21 mouse cellular contexts compared by ENCODE assay signal in genomic region chr3:120498937-120499336, GRCm38 (mm10).
DNase-seq lines count a peak whose midpoint lies in the region; ATAC-seq and TF ChIP-seq lines count a peak whose summit lies in the region.
"Had no signal": no experiment of that assay in that cellular context is flagged by ENCODE, and none has a peak within 500 bp of the region (broad histone marks: within the 10 kb centered on the region; RNA-seq: fewer than 3 reads in every experiment).

No protein-coding gene starts in this region.

- H3K27me3 ChIP-seq in kidney, embryonic 15.5 days, result no peaks in the 10 kb centered on the region
- H3K27me3 ChIP-seq in kidney, embryonic 16.5 days (ENCODE audit: insufficient read depth, low read length), result no peaks in the 10 kb centered on the region
- no peaks in the 10 kb centered on the region for H3K27me3 ChIP-seq in kidney, postnatal 0 days (ENCODE audit: insufficient read depth, low read length)
- H3K27me3 ChIP-seq: CH12.LX, Patski had no signal

- no peaks in the 10 kb centered on the region for H3K9me3 ChIP-seq in kidney, embryonic 15.5 days (replicated peaks)
- H3K9me3 ChIP-seq in kidney, embryonic 16.5 days (ENCODE audit: low read length), result peaks cover 4% of the 10 kb centered on the region; the same call in 1 of the 2 replicates
- no peaks in the 10 kb centered on the region for H3K9me3 ChIP-seq in kidney, postnatal 0 days (replicated peaks; ENCODE audit: low read length)

- WGBS in kidney, embryonic 15.5 days, result 52% methylated on average over 4 of the region's 4 CpGs
- 43% methylated on average over 4 of the region's 4 CpGs for WGBS in kidney, embryonic 16.5 days
- 46% methylated on average over 4 of the region's 4 CpGs for WGBS in kidney, postnatal 0 days

- ATAC-seq in kidney, embryonic 15.5 days (replicated peaks; ENCODE audit: low FRiP score), result peak; percentile 58
- peak; percentile 63; the same call in 1 of the 2 replicates for ATAC-seq in kidney, embryonic 16.5 days (ENCODE audit: low FRiP score, low TSS enrichment)
- ATAC-seq in kidney, postnatal 0 days (replicated peaks; ENCODE audit: low FRiP score, low read depth), result no peak
- ATAC-seq: activated CD4-positive, CD25-positive, alpha-beta regulatory T cell, adult 4 months; CD4-positive, CD25-positive, alpha-beta regulatory T cell, adult 4 months; Patski had no signal

- DNase-seq in kidney, adult 8-10 months, result no peak
- no peak for DNase-seq in kidney, postnatal 25 days
- DNase-seq in kidney, postnatal 0 days (ENCODE audit: low spot score), result peak; percentile 6
- DNase-seq in kidney, postnatal 10 days, result no peak
- DNase-seq: adrenal gland, adult 2 months; adrenal gland, adult 8-10 months; adrenal gland, postnatal 10 days; adrenal gland, postnatal 14 days; adrenal gland, postnatal 25 days; adrenal gland, postnatal 36 days; B cell, adult 2 months; cerebellum, adult 11 months; cerebellum, adult 11-12 months; cerebellum, adult 18-20 months had no signal

- no peaks in the 10 kb centered on the region for H3K4me1 ChIP-seq in kidney, embryonic 15.5 days
- H3K4me1 ChIP-seq in kidney, embryonic 16.5 days (ENCODE audit: insufficient read depth, low read length), result no peaks in the 10 kb centered on the region
- no peaks in the 10 kb centered on the region for H3K4me1 ChIP-seq in kidney, postnatal 0 days (replicated peaks; ENCODE audit: insufficient read depth, low read length)

- H3K4me3 ChIP-seq in kidney, embryonic 15.5 days (replicated peaks), result no peak overlapping the region
- no peak overlapping the region for H3K4me3 ChIP-seq in kidney, embryonic 16.5 days (ENCODE audit: low read length)
- H3K4me3 ChIP-seq in kidney, postnatal 0 days (replicated peaks; ENCODE audit: low read depth, low read length), result no peak overlapping the region

- H3K4me2 ChIP-seq in kidney, embryonic 15.5 days, result no peak overlapping the region
- H3K4me2 ChIP-seq in kidney, embryonic 16.5 days (replicated peaks; ENCODE audit: low read depth, low read length), result no peak overlapping the region
- no peak overlapping the region for H3K4me2 ChIP-seq in kidney, postnatal 0 days (ENCODE audit: low read length)

- no peaks in the 10 kb centered on the region for H3K36me3 ChIP-seq in kidney, embryonic 15.5 days
- H3K36me3 ChIP-seq in kidney, embryonic 16.5 days (ENCODE audit: insufficient read depth, low read length), result no peaks in the 10 kb centered on the region
- no peaks in the 10 kb centered on the region for H3K36me3 ChIP-seq in kidney, postnatal 0 days (ENCODE audit: insufficient read depth, low read length)
- H3K36me3 ChIP-seq: G1E had no signal

- H3K9ac ChIP-seq in kidney, embryonic 15.5 days, result no peak overlapping the region
- H3K9ac ChIP-seq in kidney, embryonic 16.5 days (replicated peaks; ENCODE audit: low read length), result no peak overlapping the region
- H3K9ac ChIP-seq in kidney, postnatal 0 days (ENCODE audit: low read depth, low read length), result no peak overlapping the region

- H3K27ac ChIP-seq in kidney, embryonic 15.5 days, result no peak overlapping the region
- no peak overlapping the region for H3K27ac ChIP-seq in kidney, embryonic 16.5 days (ENCODE audit: low read length)
- H3K27ac ChIP-seq in kidney, postnatal 0 days, result no peak overlapping the region

- no peak for TF ChIP-seq CTCF in kidney, postnatal 0 days (IDR thresholded peaks at IDR 0.05; ENCODE audit: low read depth)
